In the genomic region with DNA sequence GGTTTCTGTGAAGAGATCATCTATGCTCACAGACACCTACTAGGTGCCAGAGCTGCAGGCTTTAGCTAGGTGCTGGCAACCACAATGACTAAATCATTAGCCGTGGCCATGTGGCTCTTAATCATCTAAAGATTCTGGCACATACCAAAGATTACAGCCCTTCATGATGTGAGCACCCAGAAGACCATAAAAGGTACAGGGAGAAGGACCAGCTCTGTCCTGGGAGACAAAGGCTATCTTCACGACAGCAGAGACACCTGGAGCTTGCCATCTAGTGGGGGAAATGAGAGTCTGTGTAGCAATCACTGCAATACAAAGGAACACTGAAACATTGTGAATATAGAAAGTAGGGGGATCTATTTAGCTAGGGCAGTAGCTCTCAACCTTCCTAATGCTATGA, we compare ENCODE assay signal across 12 mouse cellular contexts.
DNase-seq lines count a peak whose midpoint lies in the region; ATAC-seq and TF ChIP-seq lines count a peak whose summit lies in the region.
"Had no signal": no experiment of that assay in that cellular context is flagged by ENCODE, and none has a peak within 500 bp of the region (broad histone marks: within the 10 kb centered on the region; RNA-seq: fewer than 3 reads in every experiment).

No protein-coding gene starts in this region.

- 49% methylated on average over 2 of the region's 2 CpGs for WGBS in forebrain, postnatal 0 days
- WGBS in forebrain, embryonic 10.5 days = 49% methylated on average over 2 of the region's 2 CpGs

- no peaks in the 10 kb centered on the region for H3K9me3 ChIP-seq in forebrain, postnatal 0 days (ENCODE audit: low read length)
- H3K9me3 ChIP-seq in forebrain, embryonic 10.5 days = no peaks in the 10 kb centered on the region
- H3K9me3 ChIP-seq: liver, embryonic 15.5 days had no signal

- peak; percentile 66 for TF ChIP-seq CTCF in forebrain, postnatal 0 days (IDR thresholded peaks at IDR 0.05; ENCODE audit: low read depth)
- TF ChIP-seq CTCF in left cerebral cortex, adult 2 months (IDR thresholded peaks at IDR 0.05) = peak; percentile 55
- TF ChIP-seq CTCF in embryonic fibroblast, embryonic 13.5 days (IDR thresholded peaks at IDR 0.05; ENCODE audit: borderline replicate concordance, insufficient read depth, low read length) = 0 out of 2 replicates have a peak, but pooled peaks have one; percentile 21

- TF ChIP-seq POLR2A in embryonic fibroblast, embryonic 13.5 days (IDR thresholded peaks at IDR 0.05; ENCODE audit: low read depth, low read length) = no peak

- peaks cover 5% of the 10 kb centered on the region; the same call in 1 of the 2 replicates for H3K4me1 ChIP-seq in forebrain, postnatal 0 days (ENCODE audit: insufficient read depth)
- peaks cover 8% of the 10 kb centered on the region for H3K4me1 ChIP-seq in forebrain, embryonic 10.5 days
- H3K4me1 ChIP-seq in embryonic fibroblast, embryonic 13.5 days (ENCODE audit: control insufficient read depth, insufficient read depth, low read length) = 0 out of 2 replicates have a peak, but pooled peaks cover 4% of the 10 kb centered on the region
- H3K4me1 ChIP-seq: liver, embryonic 15.5 days had no signal

- H3K4me2 ChIP-seq in forebrain, postnatal 0 days (ENCODE audit: low read depth) = no peak overlapping the region
- H3K4me2 ChIP-seq: liver, embryonic 15.5 days had no signal

- no peaks in the 10 kb centered on the region for H3K27me3 ChIP-seq in forebrain, postnatal 0 days (ENCODE audit: insufficient read depth, low read length)
- H3K27me3 ChIP-seq in forebrain, embryonic 10.5 days (ENCODE audit: poor library complexity, severe bottlenecking) = no peaks in the 10 kb centered on the region; the same call in 1 of the 2 replicates
- H3K27me3 ChIP-seq: liver, embryonic 15.5 days had no signal

- no peak overlapping the region for H3K4me3 ChIP-seq in forebrain, postnatal 0 days (ENCODE audit: low read depth, low read length)
- no peak overlapping the region for H3K4me3 ChIP-seq in forebrain, embryonic 10.5 days
- H3K4me3 ChIP-seq in left cerebral cortex, adult 2 months = no peak overlapping the region
- no peak overlapping the region for H3K4me3 ChIP-seq in embryonic fibroblast, embryonic 13.5 days (ENCODE audit: insufficient read depth, low read length)
- H3K4me3 ChIP-seq: liver, embryonic 15.5 days had no signal

- no peak overlapping the region for H3K9ac ChIP-seq in forebrain, postnatal 0 days
- H3K9ac ChIP-seq: liver, embryonic 15.5 days had no signal

- DNase-seq in forebrain, postnatal 0 days = peak; percentile 52
- DNase-seq in forebrain, embryonic 10.5 days (ENCODE audit: extremely low spot score, low spot score) = no peak
- no peak for DNase-seq in left cerebral cortex, adult 2 months (ENCODE audit: extremely low spot score in 1 of 2, low spot score in 2 of 2)
- no peak for DNase-seq in left cerebral cortex, postnatal 36 days (ENCODE audit: low spot score in 2 of 2)
- peak; percentile 61 for DNase-seq in Muller cell, postnatal 12 days (ENCODE audit: inconsistent ontology term)
- no peak for DNase-seq in thymus, postnatal 36 days
- DNase-seq: kidney, adult 8-10 months; left cerebral cortex, postnatal 4 days; thymus, postnatal 14 days had no signal

- H3K27ac ChIP-seq in forebrain, postnatal 0 days (ENCODE audit: low read depth, low read length) = no peak overlapping the region
- H3K27ac ChIP-seq in forebrain, embryonic 10.5 days = no peak overlapping the region
- no peak overlapping the region for H3K27ac ChIP-seq in left cerebral cortex, adult 2 months
- no peak overlapping the region for H3K27ac ChIP-seq in embryonic fibroblast, embryonic 13.5 days (ENCODE audit: insufficient read depth, low read length)
- H3K27ac ChIP-seq: liver, embryonic 15.5 days had no signal

- intact Hi-C loops in left cerebral cortex, adult 2 months (cut with DNase I) = loop anchor here (5.0 kb wide), 1 partner anchor 171 kb away; no protein-coding TSS in a partner anchor
- intact Hi-C loops in left cerebral cortex, postnatal 36 days (cut with DNase I) = loop anchor here (5.0 kb wide), 1 partner anchor 86 kb away; no protein-coding TSS in a partner anchor

- peak; percentile 34; the same call in 1 of the 2 replicates for ATAC-seq in forebrain, postnatal 0 days
- ATAC-seq: activated CD4-positive, CD25-positive, alpha-beta regulatory T cell, adult 4 months had no signal

- no peaks in the 10 kb centered on the region for H3K36me3 ChIP-seq in forebrain, postnatal 0 days (ENCODE audit: insufficient read depth)
- no peaks in the 10 kb centered on the region for H3K36me3 ChIP-seq in forebrain, embryonic 10.5 days (replicated peaks)
- H3K36me3 ChIP-seq: liver, embryonic 15.5 days had no signal

Comparison
In these comparisons a context has a peak if more than half of its experiments do, and no peak if none do; other contexts are left out.
1. DNase-seq: peak in forebrain, postnatal 0 days (single experiment) and Muller cell, postnatal 12 days (single experiment); none in forebrain, embryonic 10.5 days (single experiment), left cerebral cortex, adult 2 months (0 of 2), left cerebral cortex, postnatal 36 days (0 of 2) and thymus, postnatal 36 days (0 of 2).
2. Peak in every context shown above with its lines, with median percentiles within 50 percentile points of each other: CTCF ChIP-seq.